Mouse (Mus musculus) right cerebral cortex, postnatal 14 days (tissue): Measurements from ENCODE around the gene Olfr1009.
"Not testable (repeated sequence)": the region's sequence is repeated elsewhere in the genome, so short reads cannot be mapped to it uniquely, and the experiment has no call there.

ENCODE experiments used
- DNase-seq: peaks from one replicate; pipeline ENCODE4 v3.0.0; 2022

The Olfr1009 gene

DNA sequence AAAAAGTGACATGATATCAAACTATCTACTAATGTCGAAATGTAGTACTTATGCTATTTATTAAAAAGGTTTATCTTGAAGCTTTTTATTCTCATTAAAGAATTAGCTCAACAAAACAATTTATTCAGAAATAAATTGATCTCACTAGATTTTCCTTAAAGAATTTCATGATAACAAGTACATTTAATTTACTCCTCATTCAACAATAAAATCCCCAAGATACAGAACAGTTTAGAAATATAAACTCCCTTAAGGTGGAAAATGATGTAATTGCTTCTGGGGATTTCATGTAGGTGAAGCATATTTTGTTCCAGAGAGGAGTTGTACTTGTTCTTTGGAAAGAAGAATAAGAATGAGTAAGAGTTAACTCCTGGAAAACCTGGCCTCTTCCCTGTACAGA is at the start of gene Olfr1009:
Gene Olfr1009, plus strand, starts transcription at position 301 of the 400 bp plus-strand sequence.
- DNase-seq: no peak

DNA sequence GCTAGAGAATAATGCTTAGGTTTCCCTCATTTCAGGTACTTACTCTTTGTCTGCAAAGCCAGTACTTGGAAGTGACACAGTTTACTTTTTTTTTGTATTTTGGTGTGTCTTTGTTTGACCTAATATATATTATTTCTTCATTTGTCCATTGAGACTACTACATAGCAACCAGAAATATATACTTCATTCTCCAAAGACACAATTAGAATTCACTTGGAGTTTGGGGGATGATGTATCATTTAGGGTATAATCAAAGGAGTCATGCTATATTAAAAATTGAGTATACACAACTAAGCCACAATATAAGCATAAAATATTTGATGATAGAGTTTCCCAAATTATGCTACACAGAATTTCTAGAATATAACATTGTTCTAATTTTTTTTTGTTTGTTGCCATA is 36.6 kb upstream of the Olfr1009 start, which contains the start of gene Olfr1006:
Gene Olfr1006, minus strand, starts transcription at position 101 of the 400 bp plus-strand sequence.
- DNase-seq: no peak

DNA sequence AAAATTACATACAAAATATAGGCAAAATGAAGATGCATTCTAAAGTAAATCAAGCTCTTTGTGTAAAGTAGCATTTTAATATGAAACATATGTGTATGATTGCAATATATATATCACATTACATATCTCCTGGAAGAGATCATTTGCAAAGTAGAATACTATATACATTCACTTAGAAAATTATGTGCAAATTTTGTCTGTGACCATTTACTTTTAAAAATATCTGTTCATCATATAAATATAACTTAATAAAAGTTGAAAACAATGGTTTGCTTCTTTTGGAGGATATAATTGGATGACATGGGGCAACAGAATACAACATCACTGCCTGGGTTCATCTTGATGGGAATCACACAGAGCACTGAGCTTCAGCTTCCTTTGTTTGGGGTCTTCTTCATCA is 26.1 kb upstream of the Olfr1009 start, which contains the start of gene Olfr1008:
Gene Olfr1008, plus strand, starts transcription at position 301 of the 400 bp plus-strand sequence.
- no peak for DNase-seq

DNA sequence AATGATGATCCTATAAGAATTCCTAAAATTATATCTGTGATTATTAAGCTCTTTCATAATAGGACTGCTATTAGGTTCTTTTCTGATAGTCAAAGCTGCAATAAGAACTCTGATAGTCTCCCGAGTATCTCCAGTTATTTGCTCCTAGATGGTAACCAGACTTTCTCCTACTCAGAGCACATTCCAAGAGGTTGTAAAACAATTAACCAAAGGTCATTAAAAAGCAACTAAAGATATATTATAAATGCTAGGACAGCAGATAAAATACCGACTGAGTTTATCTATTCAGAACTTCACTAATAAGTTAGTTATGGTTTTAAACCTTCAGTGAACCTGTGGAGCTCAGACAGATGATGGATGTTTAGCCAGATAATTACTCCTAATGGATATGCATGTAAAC is 4.5 kb upstream of the Olfr1009 start:
- DNase-seq: not testable (repeated sequence)

DNA sequence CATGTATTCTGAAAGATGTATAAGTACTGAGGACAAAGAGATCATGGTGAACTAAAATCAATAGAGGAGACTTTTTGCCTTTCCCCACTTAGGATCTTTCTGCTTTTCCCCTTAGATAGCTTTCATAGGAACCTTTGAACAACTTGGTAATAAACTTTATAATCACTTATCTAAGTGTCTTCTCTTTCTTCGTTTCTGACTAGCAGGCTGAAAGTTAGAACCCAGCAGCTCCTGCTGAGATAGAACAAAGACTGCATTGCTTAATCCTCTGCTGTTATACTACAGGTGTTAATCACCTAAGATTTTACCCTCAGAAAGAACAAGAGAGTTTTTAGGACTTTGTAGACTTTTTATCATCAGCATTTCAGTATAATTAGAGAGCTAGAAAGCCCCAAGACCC is 4.1 kb upstream of the Olfr1009 start:
- DNase-seq: no peak

DNA sequence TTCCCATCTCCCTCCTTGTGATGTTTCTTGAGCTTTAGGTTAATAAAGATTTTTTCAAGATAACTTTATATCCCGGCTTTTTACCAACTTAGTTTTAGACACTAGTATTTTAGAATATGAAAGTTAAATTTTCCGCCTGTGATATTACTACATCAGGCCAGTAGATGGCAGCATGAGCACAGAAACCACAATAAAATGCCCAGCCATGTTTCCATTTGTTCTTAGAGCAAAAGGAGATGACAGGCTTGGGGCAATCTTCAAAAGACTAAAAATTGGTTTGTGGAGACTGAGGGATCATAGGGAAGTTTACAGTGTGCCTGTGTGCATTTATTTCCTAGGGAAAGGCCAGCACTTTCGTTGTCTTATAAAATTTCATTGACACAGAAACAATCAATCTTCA is 10.6 kb downstream of the Olfr1009 start:
- DNase-seq: peak; percentile 6

DNA sequence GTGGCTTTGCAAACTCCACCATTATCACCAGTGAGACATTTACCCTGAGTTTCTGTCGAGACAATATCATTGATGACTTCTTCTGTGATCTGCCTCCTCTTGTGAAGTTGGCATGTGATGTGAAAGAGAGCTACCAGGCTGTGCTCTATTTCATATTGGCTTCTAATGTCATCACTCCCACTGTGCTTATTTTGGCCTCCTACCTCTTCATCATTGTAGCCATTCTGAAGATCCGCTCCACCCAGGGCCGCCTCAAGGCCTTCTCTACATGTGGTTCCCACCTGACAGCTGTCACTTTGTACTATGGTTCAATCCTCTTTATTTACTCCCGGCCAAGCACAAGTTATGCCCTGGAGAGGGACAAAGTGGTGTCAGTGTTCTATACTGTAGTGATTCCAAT is 38.6 kb downstream of the Olfr1009 start:
- no peak for DNase-seq

DNA sequence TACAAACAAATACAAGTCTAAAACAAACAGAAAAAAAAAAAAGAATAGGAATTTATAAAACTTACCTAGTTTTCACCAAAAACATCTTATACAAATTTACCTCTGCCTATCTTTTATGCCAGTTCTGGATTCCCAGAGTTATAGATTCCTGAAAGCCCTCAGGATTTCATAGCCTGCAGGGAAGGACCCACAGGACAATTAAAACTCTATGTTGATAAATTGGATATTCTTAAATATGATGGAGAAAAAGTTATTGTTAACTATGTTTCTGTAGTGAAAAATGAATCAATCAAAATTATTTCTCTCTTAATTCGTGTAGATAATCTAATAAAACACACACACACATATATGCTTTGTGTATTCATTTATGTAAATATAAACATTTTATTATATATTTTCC is 47.4 kb downstream of the Olfr1009 start, which contains the start of gene Olfr1012:
Gene Olfr1012, minus strand, starts transcription at position 101 of the 400 bp plus-strand sequence.
- DNase-seq: no peak

DNA sequence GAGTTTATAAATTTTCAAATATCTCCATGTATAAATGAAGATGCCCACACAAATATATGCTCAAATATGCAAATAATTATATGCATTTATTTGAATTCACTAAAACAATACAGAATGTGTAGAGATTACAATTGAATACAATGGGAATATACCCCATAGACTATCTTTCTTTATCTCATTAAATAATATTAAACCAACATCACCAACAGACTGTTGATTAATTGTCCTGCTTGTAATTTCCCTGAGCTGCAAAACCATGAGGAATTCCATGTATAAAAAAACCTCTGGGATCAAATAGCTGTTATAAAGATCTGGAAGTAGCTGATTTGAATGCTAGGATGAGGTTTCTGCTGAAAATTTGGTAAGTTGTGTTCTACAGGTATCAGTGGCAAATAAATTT is 51.6 kb downstream of the Olfr1009 start, which contains the start of gene Olfr1013:
Gene Olfr1013, plus strand, starts transcription at position 301 of the 400 bp plus-strand sequence.
- DNase-seq: no peak

DNA sequence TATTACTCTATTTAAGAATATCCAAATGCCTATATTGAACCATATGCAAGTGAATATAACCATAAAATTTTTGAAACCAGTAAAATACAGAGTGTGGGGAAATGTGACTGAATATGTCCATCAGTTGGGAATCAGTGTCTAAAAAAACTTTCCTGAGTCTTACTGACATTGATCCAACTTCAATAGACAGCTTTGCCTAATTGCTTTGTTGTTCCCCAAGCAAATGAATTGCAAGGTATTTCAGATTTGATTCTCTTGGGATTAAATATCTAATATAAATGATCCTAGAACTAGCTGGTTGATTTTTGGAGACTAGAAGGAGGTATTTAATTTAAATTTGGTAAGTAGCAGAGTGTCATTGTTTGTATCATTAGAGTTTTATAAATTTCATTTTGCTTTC is 57.2 kb downstream of the Olfr1009 start, which contains the start of gene Olfr1014:
Gene Olfr1014, plus strand, starts transcription at position 301 of the 400 bp plus-strand sequence.
- no peak for DNase-seq
